ENCODE assay signal across 19 mouse cellular contexts in genomic region chr6:66940656-66941235, GRCm38 (mm10). TPM values are rescaled to one million over a fixed set of nuclear protein-coding genes. Genes with fewer than 3 reads are reported as not detected.
DNase-seq lines count a peak whose midpoint lies in the region; TF ChIP-seq lines count a peak whose summit lies in the region.
"Had no signal": no experiment of that assay in that cellular context is flagged by ENCODE, and none has a peak within 500 bp of the region (broad histone marks: within the 10 kb centered on the region; RNA-seq: fewer than 3 reads in every experiment).

No protein-coding gene starts in this region.

- H3K4me1 ChIP-seq in kidney, adult 2 months (ENCODE audit: control insufficient read depth, insufficient read depth, low read length) = peaks cover 29% of the 10 kb centered on the region
- H3K4me1 ChIP-seq: neural tube, embryonic 12.5 days had no signal

- H3K27me3 ChIP-seq in kidney, adult 2 months (replicated peaks; ENCODE audit: control insufficient read depth, insufficient read depth, low read length) = no peaks in the 10 kb centered on the region
- H3K27me3 ChIP-seq: embryonic facial prominence, embryonic 13.5 days; hindbrain, embryonic 13.5 days; lung, embryonic 15.5 days; neural tube, embryonic 12.5 days had no signal

- no peak for TF ChIP-seq CTCF in kidney, adult 2 months (conservative IDR thresholded peaks at IDR 0.05; ENCODE audit: insufficient read depth, insufficient read length, low read depth, low read length)

- H3K27ac ChIP-seq in kidney, adult 2 months (ENCODE audit: insufficient read depth, low read depth, low read length) = no peak overlapping the region
- H3K27ac ChIP-seq: embryonic facial prominence, embryonic 13.5 days; hindbrain, embryonic 13.5 days; liver, embryonic 14.5 days; lung, embryonic 15.5 days; midbrain, embryonic 10.5 days; neural tube, embryonic 12.5 days had no signal

- peak; percentile 12 for DNase-seq in cerebellum, adult 11 months
- DNase-seq in cerebellum, postnatal 4 days (ENCODE audit: low spot score in 2 of 2) = no peak
- peak; percentile 22 for DNase-seq in kidney, adult 2 months
- DNase-seq in kidney, adult 11 months = no peak
- peak; percentile 29 for DNase-seq in cerebellum, adult 11-12 months
- peak; percentile 10 to 24 for DNase-seq in cerebellum, postnatal 36 days
- no peak for DNase-seq in gastrocnemius, postnatal 14 days
- DNase-seq in thymus, postnatal 10 days (ENCODE audit: low spot score in 2 of 2) = no peak
- DNase-seq: adrenal gland, postnatal 36 days; gastrocnemius, postnatal 36 days; heart, postnatal 10 days; layer of hippocampus, postnatal 36 days; thymus, postnatal 14 days had no signal

- H3K36me3 ChIP-seq in kidney, adult 2 months (ENCODE audit: control insufficient read depth, insufficient read depth, low read length) = no peaks in the 10 kb centered on the region
- H3K36me3 ChIP-seq: embryonic facial prominence, embryonic 13.5 days; hindbrain, embryonic 13.5 days; lung, embryonic 15.5 days; midbrain, embryonic 10.5 days; neural tube, embryonic 12.5 days had no signal

- intact Hi-C loops in gastrocnemius, postnatal 14 days (cut with DNase I; ENCODE audit: low total_unique reads) = no loop called here

- WGBS in kidney, adult 2 months = 53% methylated on average over 7 of the region's 7 CpGs

- H3K4me3 ChIP-seq in kidney, adult 2 months (ENCODE audit: insufficient read depth, low read depth, low read length) = no peak overlapping the region
- H3K4me3 ChIP-seq: embryonic facial prominence, embryonic 13.5 days; hindbrain, embryonic 13.5 days; lung, embryonic 15.5 days; midbrain, embryonic 10.5 days; neural tube, embryonic 12.5 days had no signal

- TF ChIP-seq POLR2A in kidney, adult 2 months (IDR thresholded peaks at IDR 0.05; ENCODE audit: low read depth, low read length) = no peak

RNA-seq across cellular contexts. Expression of gene Gng12, which starts 44.5 kb away (rescaled TPM):
- polyA plus RNA-seq in kidney, adult 2 months (2012; rRNA removed) = 90.6 and 102 TPM in 2 replicates
- 10 to 100 TPM; 34.3 to 35.0 TPM for total RNA-seq in gastrocnemius, postnatal 14 days (2021)

Comparison
In these comparisons a context has a peak if more than half of its experiments do, and no peak if none do; other contexts are left out.
1. DNase-seq: peak in cerebellum, adult 11 months (single experiment), kidney, adult 2 months (single experiment), cerebellum, adult 11-12 months (single experiment) and cerebellum, postnatal 36 days (2 of 2); none in cerebellum, postnatal 4 days (0 of 2), kidney, adult 11 months (single experiment), gastrocnemius, postnatal 14 days (single experiment) and thymus, postnatal 10 days (0 of 2).